Mouse (Mus musculus) limb, embryonic 11.5 days (tissue): ENCODE measurements around the gene Phpt1. TPM values are rescaled to one million over a fixed set of nuclear protein-coding genes. Genes with fewer than 3 reads are reported as not detected.
"Not testable (repeated sequence)": the region's sequence is repeated elsewhere in the genome, so short reads cannot be mapped to it uniquely, and the experiment has no call there.

Source experiments
- ATAC-seq: fragments of 200-750 bp; cut with Nextera tagmentation; 2 replicates; pipeline ENCODE4 v1.8.0; 2017; ENCODE audit warnings: low read depth; ENCODE audit not compliant: insufficient number of reproducible peaks, low FRiP score, low TSS enrichment
- DNase-seq: peaks from one replicate; pipeline ENCODE4 v3.0.0-alpha.2; 2015; ENCODE audit warnings: low spot score
- H3K27ac ChIP-seq: fragments of 300-500 bp; sonication (generic); replicated peaks from 2 replicates; pipeline ENCODE4 v1.5.1; 2014; ENCODE audit warnings: low read depth, mild to moderate bottlenecking, low read length
- H3K27me3 ChIP-seq: fragments of 300-500 bp; sonication (generic); 2 replicates; pipeline ENCODE4 v1.6.1; 2014; ENCODE audit warnings: mild to moderate bottlenecking, low read length, mixed read lengths; ENCODE audit not compliant: control insufficient read depth, insufficient read depth
- H3K36me3 ChIP-seq: fragments of 300-500 bp; sonication (generic); 2 replicates; pipeline ENCODE4 v1.6.1; 2014; ENCODE audit warnings: mild to moderate bottlenecking, low read length, moderate library complexity, mixed read lengths; ENCODE audit not compliant: control insufficient read depth, insufficient read depth
- H3K4me1 ChIP-seq: fragments of 300-500 bp; sonication (generic); 2 replicates; pipeline ENCODE4 v1.6.1; 2014; ENCODE audit warnings: low read length, mixed read lengths; ENCODE audit not compliant: control insufficient read depth, insufficient read depth
- H3K4me2 ChIP-seq: fragments of 300-500 bp; sonication (generic); 2 replicates; pipeline ENCODE4 v1.6.1; 2014; ENCODE audit warnings: low read depth, mild to moderate bottlenecking, moderate library complexity; ENCODE audit not compliant: severe bottlenecking
- H3K4me3 ChIP-seq: fragments of 300-500 bp; sonication (generic); 2 replicates; pipeline ENCODE4 v1.5.1; 2014; ENCODE audit warnings: low read depth, low read length
- H3K9ac ChIP-seq: fragments of 300-500 bp; sonication (generic); 2 replicates; pipeline ENCODE4 v1.6.1; 2014; ENCODE audit warnings: mild to moderate bottlenecking, low read length
- H3K9me3 ChIP-seq: fragments of 300-500 bp; sonication (generic); 2 replicates; pipeline ENCODE4 v1.6.1; 2016; ENCODE audit warnings: low read length; ENCODE audit not compliant: control insufficient read depth
- WGBS: fragments of 180-500 bp; shearing (Covaris S2); extraction: QIAGEN DNeasy Blood & Tissue Kit; methylation state at CpG from one replicate; pipeline ENCODE4 v1.1.7; 2014; 5-methylcytosine and 5-hydroxymethylcytosine counted together
- polyA plus RNA-seq: library from polyadenylated mRNA; unstranded; fragments of >200 nt; fragmentation: Nextera tagmentation; extraction: Ambion mirVana; gene quantifications from 2 replicates; pipeline ENCODE4 v1.2.1, GENCODE M21; 2014

The Phpt1 gene
- polyA plus RNA-seq, 1 experiment from 2014 or later, result 162 TPM

- Histone ChIP-seq H3K36me3 (peaks cover 26% of the 10 kb centered on the region), H3K9me3 (no peaks in the 10 kb centered on the region), H3K4me1 (peaks cover 10% of the 10 kb centered on the region), H3K27me3 (no peaks in the 10 kb centered on the region), H3K27ac (no peak overlapping the region), H3K4me2 (no peak overlapping the region), H3K9ac (no peak overlapping the region), H3K4me3 (no peak overlapping the region)
- DNase-seq (no peak), ATAC-seq (no peak)
- 85% methylated on average over 8 of the region's 8 CpGs for WGBS
Observed at GRCm38 (mm10) chr2:25560551-25560950, 14.5 kb downstream of the Phpt1 start.

- no peak for DNase-seq
- Histone ChIP-seq H3K4me3 (peak overlapping the region; percentile 98), H3K36me3 (peaks cover 22% of the 10 kb centered on the region), H3K4me1 (peaks cover 10% of the 10 kb centered on the region), H3K4me2 (peak overlapping the region; percentile 93), H3K9me3 (no peaks in the 10 kb centered on the region), H3K27ac (no peak overlapping the region), H3K27me3 (no peaks in the 10 kb centered on the region), H3K9ac (peak overlapping the region; percentile 93; the same call in 1 of the 2 replicates)
- 55% methylated on average over 6 of the region's 6 CpGs for WGBS
- no peak for ATAC-seq
Observed at GRCm38 (mm10) chr2:25558774-25559173, 16.2 kb downstream of the Phpt1 start.

- Histone ChIP-seq H3K4me1 (peaks cover 10% of the 10 kb centered on the region), H3K9ac (peak overlapping the region; percentile 93), H3K9me3 (no peaks in the 10 kb centered on the region), H3K27ac (peak overlapping the region; percentile 33; the same call in 1 of the 2 replicates), H3K27me3 (no peaks in the 10 kb centered on the region), H3K36me3 (peaks cover 16% of the 10 kb centered on the region), H3K4me3 (peak overlapping the region; percentile 98), H3K4me2 (peak overlapping the region; percentile 93)
- ATAC-seq, result no peak; the same call in 1 of the 2 replicates
- no peak for DNase-seq
- under 1% methylated on average over 24 of the region's 24 CpGs for WGBS
Observed at GRCm38 (mm10) chr2:25557964-25558360, 17.1 kb downstream of the Phpt1 start.

- H3K27me3 ChIP-seq, result no peaks in the 10 kb centered on the region
- peak within 1 kb of the TSS; percentile 93 for H3K9ac ChIP-seq
- H3K9me3 ChIP-seq, result no peaks in the 10 kb centered on the region
- H3K4me1 ChIP-seq, result peaks cover 10% of the 10 kb centered on the region
- DNase-seq (peak; percentile 93), ATAC-seq (peak; percentile 93)
- WGBS, result under 1% methylated on average over 61 of the region's 61 CpGs
- H3K4me3 ChIP-seq, result peak within 1 kb of the TSS; percentile 98
- peaks cover 12% of the 10 kb centered on the region for H3K36me3 ChIP-seq
- H3K4me2 ChIP-seq, result peak within 1 kb of the TSS; percentile 93
- peak within 1 kb of the TSS; percentile 33; the same call in 1 of the 2 replicates for H3K27ac ChIP-seq
Observed at GRCm38 (mm10) chr2:25557221-25557963, 17.6 kb downstream of the Phpt1 start, which contains the start of gene Edf1. Gene Edf1 (plus strand): TSS chr2:25557847.

GRCm38 (mm10) chr2:25556296-25556695 is 18.7 kb downstream of the Phpt1 start:
- 68% methylated on average over 1 of the region's 1 CpGs for WGBS
- DNase-seq (no peak), ATAC-seq (no peak)
- Histone ChIP-seq H3K9me3 (no peaks in the 10 kb centered on the region), H3K9ac (no peak overlapping the region), H3K36me3 (peaks cover 8% of the 10 kb centered on the region; the same call in 1 of the 2 replicates), H3K4me3 (no peak overlapping the region), H3K4me1 (peaks cover 10% of the 10 kb centered on the region), H3K27me3 (no peaks in the 10 kb centered on the region), H3K4me2 (no peak overlapping the region), H3K27ac (no peak overlapping the region; the same call in 1 of the 2 replicates)

- not testable (repeated sequence) for H3K4me2 ChIP-seq, H3K4me3 ChIP-seq, DNase-seq, H3K9me3 ChIP-seq, H3K27ac ChIP-seq, H3K36me3 ChIP-seq, H3K9ac ChIP-seq, H3K27me3 ChIP-seq, H3K4me1 ChIP-seq, ATAC-seq
- WGBS, result 44% methylated on average over 2 of the region's 2 CpGs
Observed at GRCm38 (mm10) chr2:25555479-25555878, 19.5 kb downstream of the Phpt1 start.

GRCm38 (mm10) chr2:25553171-25553786 is 21.7 kb downstream of the Phpt1 start:
- H3K4me2 ChIP-seq, H3K27me3 ChIP-seq, H3K27ac ChIP-seq, H3K36me3 ChIP-seq, DNase-seq, H3K4me1 ChIP-seq, H3K9me3 ChIP-seq, H3K9ac ChIP-seq, H3K4me3 ChIP-seq, ATAC-seq: not testable (repeated sequence)
- 88% methylated on average over 4 of the region's 4 CpGs for WGBS

- Histone ChIP-seq H3K4me3 (no peak overlapping the region), H3K27me3 (no peaks in the 10 kb centered on the region), H3K4me1 (no peaks in the 10 kb centered on the region; the same call in 1 of the 2 replicates), H3K9ac (no peak overlapping the region), H3K9me3 (no peaks in the 10 kb centered on the region), H3K4me2 (no peak overlapping the region), H3K36me3 (no peaks in the 10 kb centered on the region), H3K27ac (no peak overlapping the region)
- no peak for ATAC-seq
- WGBS, result 35% methylated on average over 5 of the region's 5 CpGs
- DNase-seq, result no peak
Observed at GRCm38 (mm10) chr2:25551186-25551585, 23.8 kb downstream of the Phpt1 start.
